Mouse (Mus musculus) hindbrain, embryonic 14.5 days (tissue): Measurements from ENCODE around the gene Srgap3. TPM values are rescaled to one million over a fixed set of nuclear protein-coding genes. Genes with fewer than 3 reads are reported as not detected.

Source experiments
- ATAC-seq: fragments of 200-750 bp; cut with Nextera tagmentation; 2 replicates; pipeline ENCODE4 v1.8.0; 2017; ENCODE audit warnings: moderate number of reproducible peaks, mild to moderate bottlenecking, moderate TSS enrichment, moderate library complexity; ENCODE audit not compliant: low FRiP score
- DNase-seq: peaks from one replicate; pipeline ENCODE4 v3.0.0-alpha.2; 2015; ENCODE audit warnings: low spot score
- H3K27ac ChIP-seq: fragments of 300-500 bp; sonication (generic); 2 replicates; pipeline ENCODE4 v1.5.1; 2014; ENCODE audit warnings: mild to moderate bottlenecking, moderate library complexity
- H3K27me3 ChIP-seq: fragments of 300-500 bp; sonication (generic); 2 replicates; pipeline ENCODE4 v1.6.1; 2014; ENCODE audit warnings: mild to moderate bottlenecking, low read length, mixed read lengths; ENCODE audit not compliant: control insufficient read depth, insufficient read depth
- H3K36me3 ChIP-seq: fragments of 300-500 bp; sonication (generic); replicated peaks from 2 replicates; pipeline ENCODE4 v1.6.1; 2014; ENCODE audit not compliant: control insufficient read depth, insufficient read depth
- H3K4me1 ChIP-seq: fragments of 300-500 bp; sonication (generic); replicated peaks from 2 replicates; pipeline ENCODE4 v1.6.1; 2014; ENCODE audit warnings: antibody characterized with exemption, low read length, mixed read lengths; ENCODE audit not compliant: control insufficient read depth, insufficient read depth
- H3K4me2 ChIP-seq: fragments of 300-500 bp; sonication (generic); replicated peaks from 2 replicates; pipeline ENCODE4 v1.6.1; 2014; ENCODE audit warnings: mild to moderate bottlenecking, moderate library complexity
- H3K4me3 ChIP-seq: fragments of 300-500 bp; sonication (generic); replicated peaks from 2 replicates; pipeline ENCODE4 v1.5.1; 2014; ENCODE audit warnings: mild to moderate bottlenecking, low read length
- H3K9ac ChIP-seq: fragments of 300-500 bp; sonication (generic); 2 replicates; pipeline ENCODE4 v1.6.1; 2014
- H3K9me3 ChIP-seq: fragments of 300-500 bp; sonication (generic); 2 replicates; pipeline ENCODE4 v1.6.1; 2016; ENCODE audit warnings: low read length; ENCODE audit not compliant: control insufficient read depth
- WGBS: fragments of 180-500 bp; shearing (Covaris S2); extraction: QIAGEN DNeasy Blood & Tissue Kit; methylation state at CpG from one replicate; pipeline ENCODE4 v1.1.7; 2014; 5-methylcytosine and 5-hydroxymethylcytosine counted together
- polyA plus RNA-seq: library from polyadenylated mRNA; unstranded; fragments of >200 nt; fragmentation: Nextera tagmentation; extraction: Ambion mirVana; gene quantifications from 2 replicates; pipeline ENCODE4 v1.2.1, GENCODE M21; 2014

Gene Srgap3
- polyA plus RNA-seq, 1 experiment from 2014 or later = 50.7 TPM

- peaks cover 51% of the 10 kb centered on the region for H3K4me1 ChIP-seq
- no peak overlapping the region; the same call in 1 of the 2 replicates for H3K4me2 ChIP-seq
- 9% methylated on average over 5 of the region's 5 CpGs for WGBS
- peak overlapping the region; percentile 85 for H3K27ac ChIP-seq
- no peaks in the 10 kb centered on the region for H3K27me3 ChIP-seq
- H3K9ac ChIP-seq = peak overlapping the region; percentile 43
- no peak for DNase-seq
- no peaks in the 10 kb centered on the region for H3K36me3 ChIP-seq
- no peak overlapping the region for H3K4me3 ChIP-seq
- peak; percentile 61 for ATAC-seq
- no peaks in the 10 kb centered on the region for H3K9me3 ChIP-seq
These were observed 67.0 kb downstream of the Srgap3 start for GRCm38 (mm10) chr6:112880048-112880534.

GRCm38 (mm10) chr6:112879154-112879553, 67.9 kb downstream of the Srgap3 start:
- Histone ChIP-seq H3K4me1 (peaks cover 41% of the 10 kb centered on the region), H3K36me3 (no peaks in the 10 kb centered on the region), H3K27ac (peak overlapping the region; percentile 85), H3K27me3 (no peaks in the 10 kb centered on the region), H3K9me3 (no peaks in the 10 kb centered on the region), H3K4me3 (no peak overlapping the region), H3K9ac (no peak overlapping the region), H3K4me2 (no peak overlapping the region)
- no peak for ATAC-seq
- WGBS = 72% methylated on average over 5 of the region's 5 CpGs
- no peak for DNase-seq

- H3K27ac ChIP-seq = no peak overlapping the region
- no peak overlapping the region for H3K4me2 ChIP-seq
- no peaks in the 10 kb centered on the region for H3K36me3 ChIP-seq
- H3K4me3 ChIP-seq = no peak overlapping the region
- H3K9ac ChIP-seq = no peak overlapping the region
- no peak for ATAC-seq
- H3K4me1 ChIP-seq = no peaks in the 10 kb centered on the region
- no peaks in the 10 kb centered on the region for H3K9me3 ChIP-seq
- no peak for DNase-seq
- WGBS = 84% methylated on average over 9 of the region's 9 CpGs
- H3K27me3 ChIP-seq = no peaks in the 10 kb centered on the region
These were observed 73.8 kb downstream of the Srgap3 start for GRCm38 (mm10) chr6:112873089-112873835.

GRCm38 (mm10) chr6:112871241-112871780, 75.8 kb downstream of the Srgap3 start:
- WGBS = 85% methylated on average over 7 of the region's 7 CpGs
- DNase-seq = no peak

GRCm38 (mm10) chr6:112868197-112868957, 78.7 kb downstream of the Srgap3 start:
- no peak for ATAC-seq
- H3K9me3 ChIP-seq = no peaks in the 10 kb centered on the region
- H3K27ac ChIP-seq = no peak overlapping the region
- no peak overlapping the region for H3K4me3 ChIP-seq
- WGBS = 91% methylated on average over 9 of the region's 9 CpGs
- DNase-seq = no peak
- H3K4me1 ChIP-seq = peaks cover 19% of the 10 kb centered on the region
- no peaks in the 10 kb centered on the region for H3K36me3 ChIP-seq
- no peak overlapping the region for H3K9ac ChIP-seq
- H3K4me2 ChIP-seq = no peak overlapping the region
- H3K27me3 ChIP-seq = no peaks in the 10 kb centered on the region

More at GRCm38 (mm10) chr6:112871241-112871780, 75.8 kb downstream of the Srgap3 start:
- no peak for ATAC-seq
- Histone ChIP-seq H3K36me3 (no peaks in the 10 kb centered on the region), H3K4me1 (peaks cover 5% of the 10 kb centered on the region; the same call in 1 of the 2 replicates), H3K4me2 (no peak overlapping the region), H3K9me3 (no peaks in the 10 kb centered on the region), H3K27ac (no peak overlapping the region), H3K9ac (no peak overlapping the region), H3K27me3 (no peaks in the 10 kb centered on the region), H3K4me3 (no peak overlapping the region)

- WGBS = 74% methylated on average over 4 of the region's 4 CpGs
- H3K4me1 ChIP-seq = peaks cover 21% of the 10 kb centered on the region
- H3K27ac ChIP-seq = no peak overlapping the region
- ATAC-seq = no peak
- no peaks in the 10 kb centered on the region for H3K36me3 ChIP-seq
- H3K4me2 ChIP-seq = no peak overlapping the region
- DNase-seq = no peak
- H3K27me3 ChIP-seq = no peaks in the 10 kb centered on the region
- H3K9me3 ChIP-seq = no peaks in the 10 kb centered on the region
- no peak overlapping the region for H3K9ac ChIP-seq
- H3K4me3 ChIP-seq = no peak overlapping the region
These were observed 81.0 kb downstream of the Srgap3 start for GRCm38 (mm10) chr6:112866096-112866495.

GRCm38 (mm10) chr6:112865021-112865531, 82.0 kb downstream of the Srgap3 start:
- H3K4me3 ChIP-seq = no peak overlapping the region
- ATAC-seq = peak; percentile 73
- H3K9me3 ChIP-seq = no peaks in the 10 kb centered on the region
- peaks cover 21% of the 10 kb centered on the region for H3K4me1 ChIP-seq
- H3K27ac ChIP-seq = peak overlapping the region; percentile 53
- no peaks in the 10 kb centered on the region for H3K36me3 ChIP-seq
- H3K9ac ChIP-seq = no peak overlapping the region
- H3K27me3 ChIP-seq = no peaks in the 10 kb centered on the region
- WGBS = 17% methylated on average over 6 of the region's 6 CpGs
- no peak overlapping the region for H3K4me2 ChIP-seq
- DNase-seq = no peak

GRCm38 (mm10) chr6:112862465-112862864, 84.6 kb downstream of the Srgap3 start:
- no peaks in the 10 kb centered on the region for H3K27me3 ChIP-seq
- ATAC-seq (no peak), DNase-seq (no peak)
- 80% methylated on average over 7 of the region's 7 CpGs for WGBS
- H3K4me3 ChIP-seq = no peak overlapping the region
- H3K4me1 ChIP-seq = peaks cover 25% of the 10 kb centered on the region
- no peaks in the 10 kb centered on the region for H3K9me3 ChIP-seq
- no peaks in the 10 kb centered on the region for H3K36me3 ChIP-seq
- no peak overlapping the region for H3K27ac ChIP-seq
- H3K4me2 ChIP-seq = no peak overlapping the region
- H3K9ac ChIP-seq = no peak overlapping the region
